Mouse (Mus musculus): Measurements from ENCODE around the gene Ssu72. TPM values are rescaled to one million over a fixed set of nuclear protein-coding genes. Genes with fewer than 3 reads are reported as not detected.

Gene Ssu72
- polyA plus RNA-seq (2012; rRNA removed) = 121 and 133 TPM in 2 replicates

GRCm38 (mm10) chr4:155704721-155705591 lies at the start of gene Ssu72:
Gene Ssu72, plus strand, starts transcription at chr4:155704800.

DNA sequence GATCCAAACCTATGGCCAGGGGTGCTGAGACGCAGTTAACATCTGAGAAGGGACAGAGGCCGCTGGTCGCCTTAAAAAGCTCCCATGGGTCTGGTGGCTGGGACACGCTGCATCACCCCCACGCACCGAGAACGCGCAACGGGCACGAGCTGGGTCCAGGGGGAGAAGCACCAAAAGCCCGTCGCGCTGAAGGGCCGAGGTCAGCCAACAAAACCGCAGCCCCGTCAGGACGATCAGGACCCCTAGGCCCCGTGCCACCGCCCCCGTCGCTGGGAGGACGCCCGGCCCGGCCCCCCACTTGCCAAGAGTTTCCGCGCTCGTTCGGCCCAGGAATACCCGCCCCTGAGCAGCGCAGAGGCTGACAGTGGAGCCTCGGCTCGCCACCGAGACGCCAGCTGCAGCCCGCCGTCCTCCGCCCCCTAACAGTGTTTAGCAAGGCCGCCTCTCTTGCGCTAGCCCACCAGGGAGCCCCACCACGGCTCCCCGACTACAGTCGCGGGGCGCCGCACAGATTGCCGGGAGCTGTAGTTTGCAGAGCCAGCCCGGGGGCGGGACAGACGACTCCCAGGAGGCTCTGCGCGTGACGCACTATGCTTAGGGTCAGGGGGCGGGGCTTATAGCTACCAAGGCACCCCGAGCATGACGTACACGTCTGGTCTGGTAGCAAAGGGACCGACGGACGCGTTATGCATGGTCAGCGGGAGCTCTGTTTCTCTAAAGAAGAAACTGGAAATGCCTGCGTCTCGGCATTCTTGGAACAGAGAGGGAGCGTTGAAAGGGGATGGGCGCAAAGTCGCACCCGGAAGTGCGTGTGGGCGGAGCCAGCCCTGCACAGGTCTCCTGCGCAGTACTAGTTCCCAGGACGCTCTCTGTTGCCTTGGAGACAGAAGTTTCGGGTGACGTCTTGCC lies 35.7 kb upstream of the Ssu72 start, which contains the start of gene Mib2:
Mib2 (minus strand) TSS at position 510 of the 909 bp plus-strand sequence.

DNA sequence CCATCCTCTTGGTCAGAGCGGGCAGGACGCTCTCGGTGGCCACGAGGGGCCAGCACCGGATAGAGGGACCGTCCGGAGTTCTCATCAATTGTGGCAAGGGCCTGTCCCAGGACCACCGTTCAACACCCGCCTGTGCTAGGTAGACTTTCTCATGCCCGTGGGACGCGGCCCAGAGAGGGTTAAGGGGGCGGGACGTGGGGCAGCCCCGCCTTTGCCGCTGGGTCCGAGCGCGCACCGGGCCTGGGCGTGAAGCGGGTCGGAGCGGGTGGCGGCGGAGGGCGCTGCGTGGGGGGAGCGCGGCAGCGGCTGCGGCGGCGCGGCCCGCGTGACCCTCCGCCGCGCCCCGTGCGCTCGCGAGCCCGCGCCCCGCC lies 10.5 kb upstream of the Ssu72 start, which contains the start of gene Fndc10:
Fndc10 (plus strand) TSS at position 232 of the 371 bp plus-strand sequence.

GRCm38 (mm10) chr4:155734350-155734941 lies 29.8 kb downstream of the Ssu72 start, which contains the start of gene Tmem240:
Gene Tmem240, plus strand, starts transcription at chr4:155734800.

GRCm38 (mm10) chr4:155760613-155761355 lies 56.2 kb downstream of the Ssu72 start, which contains the start of gene Atad3a:
Gene Atad3a, minus strand, starts transcription at chr4:155761093.

DNA sequence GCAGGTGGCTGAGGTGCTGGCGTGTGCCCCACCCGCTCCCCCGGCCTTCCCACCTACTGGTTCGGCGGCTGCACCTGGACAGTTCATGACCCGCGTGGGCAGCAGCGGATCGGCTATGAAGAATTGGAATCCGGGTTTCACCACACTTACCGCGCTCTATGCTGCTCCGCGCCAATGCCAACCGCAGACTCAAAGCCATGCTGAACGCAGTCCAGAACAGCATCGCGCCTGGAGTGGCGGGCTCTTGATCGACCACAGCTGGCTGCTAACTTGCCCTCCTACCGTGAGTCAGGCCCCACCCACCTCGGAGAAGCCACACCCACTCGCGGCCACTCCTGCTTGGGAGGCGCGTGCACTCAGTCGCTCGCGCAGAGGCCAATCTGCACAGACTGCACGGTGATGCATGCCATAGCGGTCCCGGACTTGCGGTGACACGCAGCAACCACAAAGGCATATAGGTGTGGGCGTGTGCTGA lies 69.7 kb downstream of the Ssu72 start, which contains the start of gene Vwa1:
Vwa1 (minus strand) TSS at position 419 of the 475 bp plus-strand sequence.

Other genes with a start within 250 kb of the Ssu72 start
- gene Tmem52, start 235.7 kb upstream of the Ssu72 start, polyA plus RNA-seq (2012; rRNA removed) = 0.22 and 0.84 TPM in 2 replicates
- gene Gnb1, start 213.4 kb upstream of the Ssu72 start, polyA plus RNA-seq (2012; rRNA removed) = 962 and 1,024 TPM in 2 replicates
- gene Nadk, start 142.4 kb upstream of the Ssu72 start, polyA plus RNA-seq (2012; rRNA removed) = 89.3 and 90.4 TPM in 2 replicates
- 14.9 and 15.4 TPM in 2 replicates for gene Slc35e2, start 103.4 kb upstream of the Ssu72 start, polyA plus RNA-seq (2012; rRNA removed)
- gene Cdk11b, start 79.9 kb upstream of the Ssu72 start, polyA plus RNA-seq (2012; rRNA removed) = 41.9 and 42.1 TPM in 2 replicates
- gene Gm10563, start 59.4 kb upstream of the Ssu72 start, polyA plus RNA-seq (2012; rRNA removed) = not detected in 2 replicates
- gene Mmp23, start 51.4 kb upstream of the Ssu72 start, polyA plus RNA-seq (2012; rRNA removed) = 8.0 and 10.5 TPM in 2 replicates
- gene Mib2, start 35.6 kb upstream of the Ssu72 start, polyA plus RNA-seq (2012; rRNA removed) = 122 and 127 TPM in 2 replicates
- gene Fndc10, start 10.5 kb upstream of the Ssu72 start, polyA plus RNA-seq (2012; rRNA removed) = 28.7 and 30.8 TPM in 2 replicates
- 53.0 and 58.0 TPM in 2 replicates for gene Tmem240, start 30.0 kb downstream of the Ssu72 start, polyA plus RNA-seq (2012; rRNA removed)
- 107 and 111 TPM in 2 replicates for gene Atad3a, start 56.3 kb downstream of the Ssu72 start, polyA plus RNA-seq (2012; rRNA removed)
- 28.3 and 29.3 TPM in 2 replicates for gene Vwa1, start 69.9 kb downstream of the Ssu72 start, polyA plus RNA-seq (2012; rRNA removed)
- 1.6 and 1.7 TPM in 2 replicates for gene Tmem88b, start 81.1 kb downstream of the Ssu72 start, polyA plus RNA-seq (2012; rRNA removed)
- not detected in 2 replicates for gene Ankrd65, start 85.6 kb downstream of the Ssu72 start, polyA plus RNA-seq (2012; rRNA removed)
- gene Mrpl20, start 98.1 kb downstream of the Ssu72 start, polyA plus RNA-seq (2012; rRNA removed) = 131 and 143 TPM in 2 replicates
- gene Ccnl2, start 107.7 kb downstream of the Ssu72 start, polyA plus RNA-seq (2012; rRNA removed) = 187 and 201 TPM in 2 replicates
- 96.7 and 108 TPM in 2 replicates for gene Aurkaip1, start 126.5 kb downstream of the Ssu72 start, polyA plus RNA-seq (2012; rRNA removed)
- 30.7 and 42.0 TPM in 2 replicates for gene Mxra8, start 134.9 kb downstream of the Ssu72 start, polyA plus RNA-seq (2012; rRNA removed)
- gene Dvl1, start 142.6 kb downstream of the Ssu72 start, polyA plus RNA-seq (2012; rRNA removed) = 159 and 160 TPM in 2 replicates
- 0.44 and 0.55 TPM in 2 replicates for gene Tas1r3, start 158.6 kb downstream of the Ssu72 start, polyA plus RNA-seq (2012; rRNA removed)
- 21.7 and 24.1 TPM in 2 replicates for gene Cptp, start 164.6 kb downstream of the Ssu72 start, polyA plus RNA-seq (2012; rRNA removed)
- gene Ints11, start 164.7 kb downstream of the Ssu72 start, polyA plus RNA-seq (2012; rRNA removed) = 67.9 and 73.7 TPM in 2 replicates
- gene Pusl1, start 187.0 kb downstream of the Ssu72 start, polyA plus RNA-seq (2012; rRNA removed) = 92.1 and 92.2 TPM in 2 replicates
- gene Acap3, start 187.0 kb downstream of the Ssu72 start, polyA plus RNA-seq (2012; rRNA removed) = 112 and 119 TPM in 2 replicates
- 113 and 114 TPM in 2 replicates for gene Ube2j2, start 239.0 kb downstream of the Ssu72 start, polyA plus RNA-seq (2012; rRNA removed)